Mouse (Mus musculus): Measurements from ENCODE around the gene Dera. TPM values are rescaled to one million over a fixed set of nuclear protein-coding genes. Genes with fewer than 3 reads are reported as not detected.

Dera gene
- polyA plus RNA-seq, 1 experiment from 2014 or later: 15.9 TPM

DNA sequence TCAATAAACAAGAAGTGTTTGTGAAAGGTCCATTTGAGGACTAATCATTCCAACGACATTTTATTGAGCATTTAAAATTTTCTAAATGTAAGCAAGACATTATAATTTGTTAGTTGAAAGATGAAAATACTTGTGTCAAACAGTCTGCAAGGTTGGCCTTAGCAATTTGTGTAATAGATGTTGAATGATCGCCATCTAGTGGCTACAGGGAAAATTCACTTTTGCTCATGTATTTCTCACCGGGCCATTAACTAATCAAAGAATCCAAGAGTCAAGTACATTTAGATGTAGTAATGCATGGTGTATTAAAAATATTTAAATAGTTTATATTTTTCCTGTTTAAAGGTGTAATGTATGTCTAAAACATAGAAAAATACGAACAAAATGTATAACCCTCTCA lies 30.4 kb upstream of the Dera start:
- Histone ChIP-seq H3K27me3 (ENCODE audit: control insufficient read depth, insufficient read depth, low read length) (no peaks in the 10 kb centered on the region), H3K27ac (replicated peaks; ENCODE audit: low read depth, low read length) (no peak overlapping the region), H3K9me3 (ENCODE audit: control insufficient read depth, low read length) (no peaks in the 10 kb centered on the region), H3K4me3 (replicated peaks; ENCODE audit: low read depth, low read length) (no peak overlapping the region), H3K36me3 (ENCODE audit: control insufficient read depth, insufficient read depth, low read length) (no peaks in the 10 kb centered on the region), H3K4me1 (ENCODE audit: control insufficient read depth, insufficient read depth, low read length) (no peaks in the 10 kb centered on the region), H3K9ac (replicated peaks; ENCODE audit: low read length) (no peak overlapping the region), H3K4me2 (ENCODE audit: low read length) (no peak overlapping the region)
- ATAC-seq (ENCODE audit: low FRiP score, low TSS enrichment) (no peak), DNase-seq (peak; percentile 91)
- 5% methylated on average over 4 of the region's 4 CpGs for WGBS

DNA sequence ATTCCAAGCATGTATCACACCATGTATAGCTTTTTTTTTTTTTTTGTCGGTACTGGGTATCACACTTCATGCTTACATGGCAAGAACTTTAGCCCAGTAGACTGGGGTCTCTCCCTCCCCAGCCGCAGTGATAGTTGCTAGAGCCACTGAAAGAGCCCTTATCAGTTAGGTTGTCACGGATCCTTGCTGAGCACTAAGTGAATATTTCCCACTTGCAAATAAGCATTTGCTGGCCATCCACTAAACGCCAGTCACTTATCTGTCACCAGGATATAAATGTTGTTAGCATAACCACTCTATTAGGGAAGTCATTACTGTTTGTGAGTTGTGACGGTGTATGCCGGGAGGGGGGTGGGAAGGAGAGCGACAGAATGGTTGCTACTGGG lies 19.9 kb upstream of the Dera start:
- Histone ChIP-seq H3K27ac (replicated peaks; ENCODE audit: low read depth, low read length) (peak overlapping the region; percentile 68), H3K4me2 (ENCODE audit: low read length) (peak overlapping the region; percentile 57), H3K4me3 (replicated peaks; ENCODE audit: low read depth, low read length) (peak overlapping the region; percentile 98), H3K9ac (replicated peaks; ENCODE audit: low read length) (peak overlapping the region; percentile 94), H3K4me1 (ENCODE audit: control insufficient read depth, insufficient read depth, low read length) (peaks cover 10% of the 10 kb centered on the region), H3K9me3 (ENCODE audit: control insufficient read depth, low read length) (no peaks in the 10 kb centered on the region), H3K36me3 (ENCODE audit: control insufficient read depth, insufficient read depth, low read length) (peaks cover 9% of the 10 kb centered on the region), H3K27me3 (ENCODE audit: control insufficient read depth, insufficient read depth, low read length) (no peaks in the 10 kb centered on the region)
- 9% methylated on average over 7 of the region's 7 CpGs for WGBS
- no peak for DNase-seq
- ATAC-seq (ENCODE audit: low FRiP score, low TSS enrichment): peak; percentile 15

DNA sequence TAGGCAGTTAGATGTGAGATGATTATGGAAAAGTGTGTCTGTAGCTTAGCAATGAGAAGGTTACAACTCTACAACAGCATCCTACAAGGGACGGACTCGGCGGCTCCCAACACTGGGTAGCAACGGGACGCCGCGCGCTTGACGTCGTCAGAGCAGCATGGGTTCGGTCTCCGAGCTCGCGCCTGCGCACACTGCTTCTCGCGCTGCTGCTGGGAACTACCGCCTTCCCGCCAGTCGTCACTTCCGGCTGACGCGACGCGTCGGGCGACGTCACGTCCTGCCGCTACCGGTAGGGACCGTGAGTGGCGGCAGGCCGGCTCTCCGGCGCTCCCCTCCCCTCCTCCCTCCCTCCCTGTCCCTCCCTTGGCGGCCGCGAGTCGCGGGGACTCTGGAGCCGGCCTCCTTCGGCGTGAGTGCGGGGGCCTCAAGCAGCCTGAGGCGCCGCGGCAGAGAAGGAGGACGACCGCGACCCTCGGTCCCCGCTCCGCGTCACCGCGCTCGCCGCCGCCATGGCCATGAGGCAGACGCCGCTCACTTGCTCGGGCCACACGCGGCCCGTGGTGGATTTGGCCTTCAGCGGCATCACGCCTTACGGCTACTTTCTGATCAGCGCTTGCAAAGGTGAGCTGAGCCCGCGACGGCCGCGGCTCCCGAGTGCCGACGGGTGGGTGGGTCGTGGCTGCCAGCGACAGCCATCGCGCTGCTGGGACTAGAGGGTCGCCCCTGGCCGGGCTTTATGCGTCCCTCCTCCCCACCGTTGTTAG lies 19.3 kb upstream of the Dera start, which contains the start of gene Strap:
Strap (plus strand) TSS at position 233 of the 764 bp plus-strand sequence.
- Histone ChIP-seq H3K4me1 (ENCODE audit: control insufficient read depth, insufficient read depth, low read length) (peaks cover 10% of the 10 kb centered on the region), H3K9me3 (ENCODE audit: control insufficient read depth, low read length) (no peaks in the 10 kb centered on the region), H3K27me3 (ENCODE audit: control insufficient read depth, insufficient read depth, low read length) (no peaks in the 10 kb centered on the region), H3K36me3 (ENCODE audit: control insufficient read depth, insufficient read depth, low read length) (peaks cover 14% of the 10 kb centered on the region), H3K4me3 (replicated peaks; ENCODE audit: low read depth, low read length) (peak within 1 kb of the TSS; percentile 98), H3K4me2 (ENCODE audit: low read length) (peak within 1 kb of the TSS; percentile 90), H3K27ac (replicated peaks; ENCODE audit: low read depth, low read length) (peak within 1 kb of the TSS; percentile 89), H3K9ac (replicated peaks; ENCODE audit: low read length) (peak within 1 kb of the TSS; percentile 94)
- peak; percentile 99 for ATAC-seq (ENCODE audit: low FRiP score, low TSS enrichment)
- DNase-seq: peak; percentile 100
- WGBS: under 1% methylated on average over 75 of the region's 86 CpGs

DNA sequence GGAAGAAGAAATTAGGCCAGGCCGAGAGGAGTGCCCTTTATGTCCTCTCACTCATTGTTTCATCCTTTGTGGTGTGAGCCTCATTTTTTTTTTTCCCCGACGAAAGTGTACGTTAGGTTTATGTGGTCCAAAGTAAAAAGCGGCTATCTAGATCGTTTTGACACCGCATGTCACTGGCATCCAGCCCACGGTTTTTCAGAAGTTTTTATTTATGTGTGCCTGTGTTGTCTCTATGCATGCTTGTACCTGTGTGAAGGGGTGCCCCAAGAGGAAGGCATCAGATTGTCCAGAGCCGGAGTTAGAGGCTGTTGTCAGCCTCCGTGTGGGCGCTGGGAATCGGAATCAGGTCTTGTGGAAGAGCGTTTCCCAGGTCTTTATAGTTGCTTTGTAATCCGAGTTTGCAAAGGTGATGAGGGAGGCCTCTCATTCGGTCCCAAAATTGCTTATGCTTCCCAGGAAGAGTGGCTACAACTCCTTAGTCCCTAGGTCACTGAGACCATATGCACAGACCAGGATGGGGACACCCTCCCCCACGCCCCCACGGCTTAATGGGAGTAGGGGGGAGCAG lies 18.6 kb upstream of the Dera start:
- peak overlapping the region; percentile 94 for H3K9ac ChIP-seq (replicated peaks; ENCODE audit: low read length)
- DNase-seq (no peak), ATAC-seq (ENCODE audit: low FRiP score, low TSS enrichment) (no peak)
- H3K4me2 ChIP-seq (ENCODE audit: low read length): peak overlapping the region; percentile 90
- peak overlapping the region; percentile 98 for H3K4me3 ChIP-seq (replicated peaks; ENCODE audit: low read depth, low read length)
- peaks cover 10% of the 10 kb centered on the region for H3K4me1 ChIP-seq (ENCODE audit: control insufficient read depth, insufficient read depth, low read length)
- no peaks in the 10 kb centered on the region for H3K27me3 ChIP-seq (ENCODE audit: control insufficient read depth, insufficient read depth, low read length)
- H3K9me3 ChIP-seq (ENCODE audit: control insufficient read depth, low read length): no peaks in the 10 kb centered on the region
- WGBS: 11% methylated on average over 17 of the region's 17 CpGs
- H3K27ac ChIP-seq (replicated peaks; ENCODE audit: low read depth, low read length): peak overlapping the region; percentile 89
- peaks cover 22% of the 10 kb centered on the region for H3K36me3 ChIP-seq (ENCODE audit: control insufficient read depth, insufficient read depth, low read length)

DNA sequence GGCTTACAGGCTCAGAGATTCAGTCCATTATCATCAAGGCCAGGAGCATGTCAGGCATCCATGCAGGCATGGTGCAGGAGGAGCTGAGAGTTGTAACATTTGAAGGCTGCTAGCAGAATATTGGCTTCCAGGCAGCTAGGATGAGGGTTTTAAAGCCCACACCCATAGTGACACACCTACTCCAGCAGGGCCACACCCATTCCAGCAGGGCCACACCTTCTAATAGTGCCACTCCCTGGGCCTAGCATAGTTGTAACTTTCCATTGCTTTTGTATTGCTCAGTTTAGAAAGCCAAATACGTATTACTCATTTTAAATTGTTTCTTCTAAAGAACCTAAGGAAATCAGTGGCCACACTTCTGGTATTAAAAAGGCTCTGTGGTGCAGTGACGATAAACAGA lies 13.4 kb upstream of the Dera start:
- peaks cover 71% of the 10 kb centered on the region for H3K36me3 ChIP-seq (ENCODE audit: control insufficient read depth, insufficient read depth, low read length)
- H3K9ac ChIP-seq (replicated peaks; ENCODE audit: low read length): no peak overlapping the region
- DNase-seq: no peak
- no peaks in the 10 kb centered on the region for H3K27me3 ChIP-seq (ENCODE audit: control insufficient read depth, insufficient read depth, low read length)
- H3K27ac ChIP-seq (replicated peaks; ENCODE audit: low read depth, low read length): no peak overlapping the region
- H3K9me3 ChIP-seq (ENCODE audit: control insufficient read depth, low read length): no peaks in the 10 kb centered on the region
- WGBS: 96% methylated on average over 2 of the region's 2 CpGs
- no peak for ATAC-seq (ENCODE audit: low FRiP score, low TSS enrichment)
- no peak overlapping the region for H3K4me2 ChIP-seq (ENCODE audit: low read length)
- H3K4me3 ChIP-seq (replicated peaks; ENCODE audit: low read depth, low read length): no peak overlapping the region
- H3K4me1 ChIP-seq (ENCODE audit: control insufficient read depth, insufficient read depth, low read length): peaks cover 8% of the 10 kb centered on the region

DNA sequence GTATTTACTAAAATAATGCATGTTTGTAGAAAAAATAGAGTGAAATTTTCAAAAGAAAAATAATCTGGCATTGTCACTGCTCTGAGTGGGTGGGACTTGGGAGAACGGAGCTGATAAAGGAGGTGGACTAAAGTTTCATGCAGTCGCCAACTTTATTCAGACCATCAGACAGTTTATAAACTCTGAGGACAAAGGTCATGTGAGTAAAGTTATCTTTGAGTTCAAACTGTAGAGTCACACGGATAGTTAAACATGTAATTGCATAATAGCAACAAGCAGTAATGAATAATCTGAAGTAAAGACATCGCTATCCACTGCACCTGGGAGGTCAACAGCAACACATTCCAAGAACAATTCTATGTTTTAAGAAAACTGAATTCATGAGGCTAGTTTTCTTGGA lies 9.6 kb upstream of the Dera start:
- H3K4me2 ChIP-seq (ENCODE audit: low read length): no peak overlapping the region
- no peak overlapping the region for H3K27ac ChIP-seq (replicated peaks; ENCODE audit: low read depth, low read length)
- no peaks in the 10 kb centered on the region for H3K4me1 ChIP-seq (ENCODE audit: control insufficient read depth, insufficient read depth, low read length)
- no peaks in the 10 kb centered on the region for H3K9me3 ChIP-seq (ENCODE audit: control insufficient read depth, low read length)
- peaks cover 91% of the 10 kb centered on the region for H3K36me3 ChIP-seq (ENCODE audit: control insufficient read depth, insufficient read depth, low read length)
- no peak for DNase-seq
- no peak for ATAC-seq (ENCODE audit: low FRiP score, low TSS enrichment)
- H3K4me3 ChIP-seq (replicated peaks; ENCODE audit: low read depth, low read length): no peak overlapping the region
- WGBS: 95% methylated on average over 4 of the region's 4 CpGs
- no peak overlapping the region for H3K9ac ChIP-seq (replicated peaks; ENCODE audit: low read length)
- no peaks in the 10 kb centered on the region for H3K27me3 ChIP-seq (ENCODE audit: control insufficient read depth, insufficient read depth, low read length)

DNA sequence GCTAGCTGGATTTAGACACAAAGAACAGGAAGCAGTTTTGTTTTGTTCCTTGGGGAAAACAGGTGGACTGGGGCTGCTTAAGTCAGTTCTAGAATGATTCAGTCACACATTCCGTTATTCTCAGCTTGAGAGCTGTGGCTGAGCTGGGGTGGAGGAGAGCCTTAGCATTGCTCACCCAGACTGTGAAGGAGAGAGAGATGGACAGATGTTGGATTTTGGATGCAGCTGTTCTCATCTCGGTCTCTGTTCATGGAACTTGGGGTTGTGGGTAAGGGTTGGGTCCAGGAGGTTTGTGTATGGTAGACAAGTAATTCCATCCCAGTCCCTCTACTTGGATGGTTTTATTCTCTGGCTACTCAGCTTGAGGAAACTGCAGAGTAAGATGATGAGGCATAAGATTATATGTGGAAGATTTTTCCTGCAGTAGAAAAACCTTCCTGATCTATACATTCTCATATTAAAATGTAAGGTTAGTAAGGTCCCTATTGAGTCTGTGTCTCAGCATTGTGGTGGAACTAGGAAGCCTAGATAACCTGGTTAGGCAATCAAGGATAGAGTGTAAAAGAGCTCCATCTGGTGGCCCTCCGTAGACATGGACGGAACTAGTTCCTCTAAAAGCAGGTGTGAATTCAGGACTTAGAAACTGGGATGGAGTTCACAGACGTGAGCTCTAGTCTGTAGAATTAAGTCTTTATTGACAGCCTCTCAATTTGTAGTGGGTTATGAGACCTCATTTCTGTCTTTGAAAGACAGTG lies 7.0 kb upstream of the Dera start:
- 79% methylated on average over 5 of the region's 5 CpGs for WGBS
- no peak for ATAC-seq (ENCODE audit: low FRiP score, low TSS enrichment)
- Histone ChIP-seq H3K27me3 (ENCODE audit: control insufficient read depth, insufficient read depth, low read length) (no peaks in the 10 kb centered on the region), H3K27ac (replicated peaks; ENCODE audit: low read depth, low read length) (no peak overlapping the region), H3K36me3 (ENCODE audit: control insufficient read depth, insufficient read depth, low read length) (peaks cover 84% of the 10 kb centered on the region), H3K9me3 (ENCODE audit: control insufficient read depth, low read length) (no peaks in the 10 kb centered on the region), H3K4me2 (ENCODE audit: low read length) (no peak overlapping the region), H3K9ac (replicated peaks; ENCODE audit: low read length) (no peak overlapping the region), H3K4me3 (replicated peaks; ENCODE audit: low read depth, low read length) (no peak overlapping the region), H3K4me1 (ENCODE audit: control insufficient read depth, insufficient read depth, low read length) (no peaks in the 10 kb centered on the region)
- DNase-seq: peak; percentile 73

DNA sequence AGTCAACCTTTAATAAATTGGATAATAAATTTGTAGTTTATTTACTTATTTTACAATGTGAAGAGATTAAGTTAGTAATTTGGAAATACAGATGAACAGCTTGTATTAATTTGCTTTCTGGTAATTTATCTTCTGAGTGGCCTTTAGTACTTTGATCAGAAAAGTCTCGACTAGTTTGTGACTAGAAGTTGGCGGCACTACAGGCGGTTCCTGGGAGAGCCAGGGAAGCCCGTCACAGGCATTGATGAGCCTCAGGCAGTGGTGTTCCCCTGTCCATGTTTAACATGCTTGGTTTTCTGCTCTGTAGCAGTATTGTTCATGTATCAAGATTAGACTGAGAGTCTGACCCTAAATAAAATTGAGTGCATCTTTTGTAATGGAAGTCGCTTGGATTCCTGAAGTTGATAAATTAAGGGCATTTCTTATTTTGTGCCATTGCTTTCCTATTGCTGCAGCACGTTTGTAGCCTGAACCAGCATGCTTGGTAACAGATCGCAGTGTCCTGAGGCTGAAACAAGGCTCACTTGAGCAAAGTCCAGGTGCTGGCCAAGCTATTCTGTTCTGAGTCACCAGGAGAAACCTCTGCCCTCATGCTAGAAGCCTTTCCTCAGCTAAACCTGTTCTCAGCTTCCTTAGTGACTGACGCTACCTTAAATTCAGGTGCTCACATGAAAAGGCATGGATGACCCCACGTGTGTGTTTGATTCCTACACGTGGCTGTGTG lies 2.6 kb upstream of the Dera start:
- Histone ChIP-seq H3K4me1 (ENCODE audit: control insufficient read depth, insufficient read depth, low read length) (peaks cover 9% of the 10 kb centered on the region; the same call in 1 of the 2 replicates), H3K27ac (replicated peaks; ENCODE audit: low read depth, low read length) (no peak overlapping the region), H3K36me3 (ENCODE audit: control insufficient read depth, insufficient read depth, low read length) (peaks cover 54% of the 10 kb centered on the region), H3K4me3 (replicated peaks; ENCODE audit: low read depth, low read length) (no peak overlapping the region), H3K4me2 (ENCODE audit: low read length) (no peak overlapping the region), H3K9me3 (ENCODE audit: control insufficient read depth, low read length) (no peaks in the 10 kb centered on the region), H3K9ac (replicated peaks; ENCODE audit: low read length) (no peak overlapping the region), H3K27me3 (ENCODE audit: control insufficient read depth, insufficient read depth, low read length) (no peaks in the 10 kb centered on the region)
- ATAC-seq (ENCODE audit: low FRiP score, low TSS enrichment) (no peak), DNase-seq (no peak)
- 92% methylated on average over 10 of the region's 10 CpGs for WGBS

All from midbrain, embryonic 14.5 days (tissue).